Mouse (Mus musculus) bone marrow macrophage, adult 2 months (primary cell): Measurements from ENCODE around the gene Tor1aip1.

Experiments used
- CTCF ChIP-seq: IDR thresholded peaks from 2 replicates; pipeline ENCODE4 v1.5.1; 2012; ENCODE audit warnings: low read depth, mild to moderate bottlenecking, low read length, moderate library complexity
- POLR2A ChIP-seq: IDR thresholded peaks from 2 replicates; pipeline ENCODE4 v1.6.1; 2012; ENCODE audit warnings: mild to moderate bottlenecking, low read depth, low read length, borderline replicate concordance

DNA sequence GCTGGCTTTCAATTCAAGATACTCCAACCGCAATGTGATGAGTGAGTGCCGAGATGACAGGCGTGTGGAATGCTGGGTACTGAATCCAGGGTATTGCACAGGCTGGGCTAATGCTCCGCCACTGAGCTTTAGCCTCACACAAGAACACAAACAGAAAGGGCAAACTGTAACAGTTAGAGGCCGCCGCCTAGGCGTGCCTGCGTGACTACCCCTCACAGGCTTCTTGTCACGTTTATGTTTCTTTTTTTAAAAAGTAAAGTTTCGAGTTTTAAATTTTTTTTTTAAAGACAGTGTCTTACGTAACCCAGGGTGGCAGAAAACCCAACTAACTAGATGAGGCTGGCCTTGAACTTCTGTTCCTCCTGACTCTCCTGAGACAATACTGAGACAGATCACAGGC is 30.4 kb downstream of the Tor1aip1 start:
- TF ChIP-seq POLR2A = no peak
- TF ChIP-seq CTCF = no peak
